Mouse (Mus musculus) CH12.LX (cell line): ENCODE measurements around the gene Tmem56. TPM values are rescaled to one million over a fixed set of nuclear protein-coding genes. Genes with fewer than 3 reads are reported as not detected.

Experiments
- DNase-seq: peaks from one replicate; pipeline ENCODE4 v3.0.0-alpha.2; 2013; ENCODE audit errors: extremely low read depth
- H3K27ac ChIP-seq: 2 replicates; pipeline ENCODE4 v1.5.1; 2012; ENCODE audit warnings: low read depth, mild to moderate bottlenecking, control low read depth, moderate library complexity; ENCODE audit not compliant: insufficient read depth
- H3K27me3 ChIP-seq: replicated peaks from 2 replicates; pipeline ENCODE3; 2012; ENCODE audit warnings: inconsistent platforms
- H3K36me3 ChIP-seq, 2 experiments: replicated peaks in 1 of 2; 2 replicates each; pipeline versions ENCODE3 to v1.6.1; 2012; ENCODE audit warnings: inconsistent platforms in 1 of 2, low read length in 1 of 2, mild to moderate bottlenecking in 1 of 2, mixed read lengths in 1 of 2, moderate library complexity in 1 of 2; ENCODE audit not compliant: control insufficient read depth in 1 of 2, insufficient read depth in 1 of 2
- H3K4me1 ChIP-seq, 2 experiments: 2 replicates each; pipeline ENCODE4 v1.6.1; 2012; ENCODE audit warnings: inconsistent platforms in 1 of 2, moderate library complexity in 1 of 2; ENCODE audit not compliant: insufficient read depth in 2 of 2, control insufficient read depth in 1 of 2
- H3K4me2 ChIP-seq: 2 replicates; pipeline ENCODE4 v1.6.1; 2012; ENCODE audit warnings: low read depth, mild to moderate bottlenecking, control low read depth; ENCODE audit not compliant: poor library complexity, insufficient read depth, severe bottlenecking
- H3K4me3 ChIP-seq, 3 experiments: fragments of 150-350 bp in 1 of 3; sonication (generic) in 1 of 3; replicated peaks in 1 of 3; 2 replicates each; pipeline versions ENCODE3 to v1.5.1; 2011 to 2012; ENCODE audit warnings: low read depth in 2 of 3, low read length in 2 of 3, mild to moderate bottlenecking in 2 of 3, moderate library complexity in 2 of 3, control low read depth in 1 of 3, improper control_type of control experiment in 1 of 3, inconsistent platforms in 1 of 3, mixed read lengths in 1 of 3; ENCODE audit not compliant: poor library complexity in 1 of 3
- H3K79me2 ChIP-seq: replicated peaks from 2 replicates; pipeline ENCODE4 v1.6.1; 2012; ENCODE audit warnings: mild to moderate bottlenecking, moderate library complexity; ENCODE audit not compliant: control insufficient read depth, poor library complexity, insufficient read depth, severe bottlenecking; ENCODE audit errors: extremely low read depth
- H3K9ac ChIP-seq: 2 replicates; pipeline ENCODE4 v1.6.1; 2012; ENCODE audit warnings: low read depth, mild to moderate bottlenecking, control low read depth, moderate library complexity; ENCODE audit not compliant: insufficient read depth
- H3K9me3 ChIP-seq: replicated peaks from 2 replicates; pipeline ENCODE3; 2012; ENCODE audit warnings: low read length, inconsistent platforms, mixed read lengths
- BHLHE40 ChIP-seq: IDR thresholded peaks from 2 replicates; pipeline ENCODE4 v1.6.1; 2011; ENCODE audit warnings: mild to moderate bottlenecking, low read depth, low read length, improper control_type of control experiment
- ELF1 ChIP-seq: IDR thresholded peaks from 2 replicates; pipeline ENCODE4 v1.6.1; 2014; ENCODE audit warnings: low read depth, mild to moderate bottlenecking, inconsistent platforms, low read length, improper control_type of control experiment
- EP300 ChIP-seq: IDR thresholded peaks from 2 replicates; pipeline ENCODE4 v1.6.1; 2011; ENCODE audit warnings: low read length, improper control_type of control experiment
- ETS1 ChIP-seq: conservative IDR thresholded peaks from 2 replicates; pipeline ENCODE4 v1.6.1; 2012; ENCODE audit warnings: low read depth, mild to moderate bottlenecking, inconsistent platforms, low read length, improper control_type of control experiment, moderate library complexity
- IRF4 ChIP-seq: IDR thresholded peaks from 2 replicates; pipeline ENCODE4 v1.6.1; 2014; ENCODE audit warnings: low read depth, mild to moderate bottlenecking, inconsistent platforms, low read length, improper control_type of control experiment
- JUN ChIP-seq: IDR thresholded peaks from 2 replicates; pipeline ENCODE4 v1.6.1; 2011; ENCODE audit warnings: low read depth, mild to moderate bottlenecking, low read length, improper control_type of control experiment, moderate library complexity; ENCODE audit not compliant: insufficient read depth
- JUND ChIP-seq: conservative IDR thresholded peaks from 2 replicates; pipeline ENCODE4 v1.6.1; 2011; ENCODE audit warnings: low read depth, low read length, improper control_type of control experiment
- KAT2A ChIP-seq: IDR thresholded peaks from 2 replicates; pipeline ENCODE4 v1.6.1; 2012; ENCODE audit warnings: low read length, improper control_type of control experiment, inconsistent platforms; ENCODE audit not compliant: insufficient replicate concordance
- MXI1 ChIP-seq: IDR thresholded peaks from 2 replicates; pipeline ENCODE4 v1.6.1; 2011; ENCODE audit warnings: mild to moderate bottlenecking, low read depth, low read length, improper control_type of control experiment
- NELFE ChIP-seq: IDR thresholded peaks from 2 replicates; pipeline ENCODE4 v1.6.1; 2011; ENCODE audit warnings: low read depth, low read length, improper control_type of control experiment
- SMC3 ChIP-seq: IDR thresholded peaks from 2 replicates; pipeline ENCODE4 v1.6.1; 2011; ENCODE audit warnings: low read depth, low read length, improper control_type of control experiment
- TCF12 ChIP-seq: IDR thresholded peaks from 2 replicates; pipeline ENCODE4 v1.6.1; 2014; ENCODE audit warnings: low read depth, mild to moderate bottlenecking, inconsistent platforms, low read length, improper control_type of control experiment
- USF1 ChIP-seq: IDR thresholded peaks from 2 replicates; pipeline ENCODE4 v1.6.1; 2014; ENCODE audit warnings: low read depth, mild to moderate bottlenecking, inconsistent platforms, low read length, improper control_type of control experiment
- dilution Hi-C: fragments of 300-500 bp; cut with MboI; formaldehyde crosslinking; loops from 2 replicates; pipeline ENCODE4 v1.14.3; 2020; ENCODE audit warnings: low sequenced_read_pairs; ENCODE audit not compliant: extremely low pct_unique_long_range_greater_than_20kb, extremely low pct_ligation_motif_present
- in situ Hi-C: fragments of 300-500 bp; cut with MboI; formaldehyde crosslinking; loops from 3 replicates; pipeline ENCODE4 v1.14.3; 2019; ENCODE audit warnings: low sequenced_read_pairs, low pct_ligation_motif_present, low pct_unique_long_range_greater_than_20kb, mixed read lengths
- polyA plus RNA-seq: library from polyadenylated mRNA; unstranded; fragments of >175 nt; gene quantifications from 2 replicates; pipeline ENCODE4 v1.2.1, GENCODE M21; 2012; ENCODE audit warnings: low read depth; ENCODE audit not compliant: insufficient read length
- total RNA-seq, 2 experiments: library from RNA; depleted of rRNA; stranded (reverse); fragments of 300-350 nt in 1 of 2; fragments of >200 nt in 1 of 2; gene quantifications; 2 replicates each; pipeline ENCODE4 v1.2.3; 2012 to 2014

The Tmem56 gene
- total and polyA plus RNA-seq, 3 experiments, result not detected

DNA sequence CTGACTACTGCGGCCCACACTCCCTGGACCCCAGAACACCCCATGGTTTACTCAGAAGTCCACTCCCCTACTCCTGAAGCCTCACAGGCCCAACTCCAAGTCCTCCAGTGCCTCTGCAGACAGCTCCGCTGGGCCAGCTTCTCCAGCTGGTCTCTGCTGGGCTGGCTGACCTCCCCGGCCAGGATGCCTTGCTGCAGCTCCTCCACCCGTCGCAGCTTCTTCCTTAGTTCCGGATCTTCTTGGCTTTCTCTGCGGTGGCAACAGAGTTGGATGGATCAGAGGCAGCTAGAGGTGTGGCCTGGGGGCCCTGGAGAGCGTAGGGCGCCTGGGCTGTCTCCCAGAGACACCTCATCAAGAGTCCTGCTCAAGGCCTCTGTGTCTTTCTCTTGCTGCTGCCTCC lies 32.9 kb downstream of the Tmem56 start:
- H3K9ac ChIP-seq, result no peak overlapping the region
- H3K27me3 ChIP-seq, result no peaks in the 10 kb centered on the region
- H3K9me3 ChIP-seq, result no peaks in the 10 kb centered on the region
- no peak overlapping the region for H3K4me2 ChIP-seq
- in situ Hi-C loops (no loop called here), dilution Hi-C loops (no loop called here)
- no peaks in the 10 kb centered on the region for H3K4me1 ChIP-seq
- H3K4me3 ChIP-seq, result no peak overlapping the region
- no peak for DNase-seq
- H3K79me2 ChIP-seq, result no peaks in the 10 kb centered on the region
- TF ChIP-seq NELFE (no peak), SMC3 (no peak), KAT2A (no peak), MXI1 (no peak), EP300 (no peak)
- H3K27ac ChIP-seq, result no peak overlapping the region
- H3K36me3 ChIP-seq, result no peaks in the 10 kb centered on the region

DNA sequence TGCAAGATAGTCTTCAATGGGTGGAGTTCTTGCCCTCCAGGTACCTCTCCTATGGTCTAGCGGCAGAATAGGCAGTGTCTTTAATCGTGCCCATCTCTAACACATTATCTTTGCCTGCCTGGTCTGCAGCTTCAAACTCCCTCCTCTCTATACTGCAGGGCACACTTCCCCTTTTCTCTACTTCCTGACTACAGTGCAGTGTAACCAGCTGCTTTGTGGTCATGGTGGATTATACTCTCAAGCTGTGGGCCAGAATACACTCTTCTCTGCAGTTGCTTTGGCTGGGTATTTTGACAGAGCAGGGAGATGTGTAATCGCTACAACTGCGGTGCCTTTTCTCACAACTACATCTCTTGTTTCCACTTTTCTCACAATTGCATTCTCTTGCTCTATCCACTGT lies 40.0 kb downstream of the Tmem56 start:
- H3K4me1 ChIP-seq, result peaks cover 7 to 26% of the 10 kb centered on the region in 2 experiments
- dilution Hi-C loops, result no loop called here
- DNase-seq, result peak; percentile 77
- no peak overlapping the region for H3K4me3 ChIP-seq
- no peak overlapping the region for H3K27ac ChIP-seq
- no peaks in the 10 kb centered on the region for H3K9me3 ChIP-seq
- H3K36me3 ChIP-seq, result no peaks in the 10 kb centered on the region
- no peaks in the 10 kb centered on the region for H3K79me2 ChIP-seq
- no peak overlapping the region for H3K9ac ChIP-seq
- in situ Hi-C loops, result no loop called here
- H3K4me2 ChIP-seq, result peak overlapping the region; percentile 32; the same call in 1 of the 2 replicates
- TF ChIP-seq ETS1 (peak; percentile 49), JUN (peak; percentile 19; the same call in 1 of the 2 replicates), JUND (no peak), TCF12 (0 out of 2 replicates have a peak, but pooled peaks have one; percentile 12), BHLHE40 (peak; percentile 25; the same call in 1 of the 2 replicates), ELF1 (peak; percentile 71; the same call in 1 of the 2 replicates), IRF4 (peak; percentile 85), EP300 (peak; percentile 83), USF1 (no peak)
- H3K27me3 ChIP-seq, result no peaks in the 10 kb centered on the region
